Mouse (Mus musculus): ENCODE measurements around the gene Med10.

The Med10 gene

GRCm38 (mm10) chr13:69830606-69831005 lies 28.4 kb downstream of the Med10 start:
- DNase-seq (ENCODE audit: low read depth in 2 of 2, low spot score in 2 of 2), result no peak

GRCm38 (mm10) chr13:69832578-69832977 lies 30.4 kb downstream of the Med10 start:
- no peak for DNase-seq (ENCODE audit: low read depth in 2 of 2, low spot score in 2 of 2)

- DNase-seq (ENCODE audit: low read depth in 2 of 2, low spot score in 2 of 2), result no peak
Observed at GRCm38 (mm10) chr13:69833416-69833815, 31.2 kb downstream of the Med10 start.

GRCm38 (mm10) chr13:69845592-69845991 lies 43.4 kb downstream of the Med10 start:
- DNase-seq (ENCODE audit: low read depth in 2 of 2, low spot score in 2 of 2), result no peak

GRCm38 (mm10) chr13:69849579-69849978 lies 47.4 kb downstream of the Med10 start:
- DNase-seq (ENCODE audit: low read depth in 2 of 2, low spot score in 2 of 2), result no peak

GRCm38 (mm10) chr13:69852313-69852712 lies 50.1 kb downstream of the Med10 start:
- DNase-seq (ENCODE audit: low read depth in 2 of 2, low spot score in 2 of 2), result no peak

GRCm38 (mm10) chr13:69853425-69854043 lies 51.3 kb downstream of the Med10 start:
- no peak for DNase-seq (ENCODE audit: low read depth in 2 of 2, low spot score in 2 of 2)

GRCm38 (mm10) chr13:69855941-69856340 lies 53.7 kb downstream of the Med10 start:
- no peak for DNase-seq (ENCODE audit: low read depth in 2 of 2, low spot score in 2 of 2)

GRCm38 (mm10) chr13:69862276-69862675 lies 60.1 kb downstream of the Med10 start:
- DNase-seq (ENCODE audit: low read depth in 2 of 2, low spot score in 2 of 2), result no peak

GRCm38 (mm10) chr13:69864911-69865310 lies 62.7 kb downstream of the Med10 start:
- no peak for DNase-seq (ENCODE audit: low read depth in 2 of 2, low spot score in 2 of 2)
